Mouse (Mus musculus): ENCODE measurements around the gene Mrtfb. TPM values are rescaled to one million over a fixed set of nuclear protein-coding genes. Genes with fewer than 3 reads are reported as not detected.

The Mrtfb gene
- polyA plus RNA-seq, 1 experiment from 2014 or later: 4.5 TPM

GRCm38 (mm10) chr16:13414566-13414965, 158.3 kb downstream of the Mrtfb start:
- no peak for ATAC-seq (ENCODE audit: low read depth)
- H3K9ac ChIP-seq (ENCODE audit: low read depth, low read length): no peak overlapping the region
- H3K9me3 ChIP-seq (replicated peaks; ENCODE audit: control insufficient read depth, low read length): no peaks in the 10 kb centered on the region
- 65% methylated on average over 7 of the region's 7 CpGs for WGBS (ENCODE audit: insufficient replicate concordance)
- no peaks in the 10 kb centered on the region for H3K4me1 ChIP-seq (ENCODE audit: control insufficient read depth, low read depth, low read length)
- H3K4me2 ChIP-seq (ENCODE audit: low read depth, low read length): no peak overlapping the region
- H3K4me3 ChIP-seq (ENCODE audit: low read depth, low read length): no peak overlapping the region
- no peak overlapping the region for H3K27ac ChIP-seq (ENCODE audit: low read length)
- no peaks in the 10 kb centered on the region for H3K27me3 ChIP-seq (ENCODE audit: control insufficient read depth, insufficient read depth, low read depth, low read length)
- H3K36me3 ChIP-seq (ENCODE audit: control insufficient read depth, insufficient read depth): peaks cover 11% of the 10 kb centered on the region

GRCm38 (mm10) chr16:13414972-13415371, 158.7 kb downstream of the Mrtfb start:
- Histone ChIP-seq H3K4me1 (ENCODE audit: control insufficient read depth, low read depth, low read length) (no peaks in the 10 kb centered on the region), H3K36me3 (ENCODE audit: control insufficient read depth, insufficient read depth) (peaks cover 11% of the 10 kb centered on the region), H3K9me3 (replicated peaks; ENCODE audit: control insufficient read depth, low read length) (no peaks in the 10 kb centered on the region), H3K4me3 (ENCODE audit: low read depth, low read length) (no peak overlapping the region), H3K9ac (ENCODE audit: low read depth, low read length) (no peak overlapping the region), H3K27ac (ENCODE audit: low read length) (no peak overlapping the region), H3K4me2 (ENCODE audit: low read depth, low read length) (no peak overlapping the region), H3K27me3 (ENCODE audit: control insufficient read depth, insufficient read depth, low read depth, low read length) (no peaks in the 10 kb centered on the region)
- ATAC-seq (ENCODE audit: low read depth): no peak
- WGBS (ENCODE audit: insufficient replicate concordance): 64% methylated on average over 4 of the region's 4 CpGs

GRCm38 (mm10) chr16:13415465-13415864, 159.2 kb downstream of the Mrtfb start:
- 86% methylated on average over 6 of the region's 6 CpGs for WGBS (ENCODE audit: insufficient replicate concordance)
- H3K27ac ChIP-seq (ENCODE audit: low read length): no peak overlapping the region
- no peaks in the 10 kb centered on the region for H3K27me3 ChIP-seq (ENCODE audit: control insufficient read depth, insufficient read depth, low read depth, low read length)
- H3K9me3 ChIP-seq (replicated peaks; ENCODE audit: control insufficient read depth, low read length): no peaks in the 10 kb centered on the region
- H3K36me3 ChIP-seq (ENCODE audit: control insufficient read depth, insufficient read depth): peaks cover 10% of the 10 kb centered on the region
- H3K4me2 ChIP-seq (ENCODE audit: low read depth, low read length): no peak overlapping the region
- no peak overlapping the region for H3K9ac ChIP-seq (ENCODE audit: low read depth, low read length)
- no peak for ATAC-seq (ENCODE audit: low read depth)
- no peak overlapping the region for H3K4me3 ChIP-seq (ENCODE audit: low read depth, low read length)
- H3K4me1 ChIP-seq (ENCODE audit: control insufficient read depth, low read depth, low read length): no peaks in the 10 kb centered on the region

GRCm38 (mm10) chr16:13416465-13416864, 160.2 kb downstream of the Mrtfb start:
- Histone ChIP-seq H3K36me3 (ENCODE audit: control insufficient read depth, insufficient read depth) (peaks cover 1% of the 10 kb centered on the region), H3K9ac (ENCODE audit: low read depth, low read length) (no peak overlapping the region)
- WGBS (ENCODE audit: insufficient replicate concordance): 66% methylated on average over 10 of the region's 10 CpGs

GRCm38 (mm10) chr16:13417904-13418303, 161.6 kb downstream of the Mrtfb start:
- 16% methylated on average over 5 of the region's 5 CpGs for WGBS (ENCODE audit: insufficient replicate concordance)
- Histone ChIP-seq H3K4me1 (ENCODE audit: control insufficient read depth, low read depth, low read length) (no peaks in the 10 kb centered on the region), H3K9ac (ENCODE audit: low read depth, low read length) (no peak overlapping the region), H3K36me3 (ENCODE audit: control insufficient read depth, insufficient read depth) (no peaks in the 10 kb centered on the region; the same call in 1 of the 2 replicates), H3K4me2 (ENCODE audit: low read depth, low read length) (no peak overlapping the region), H3K27me3 (ENCODE audit: control insufficient read depth, insufficient read depth, low read depth, low read length) (no peaks in the 10 kb centered on the region), H3K27ac (ENCODE audit: low read length) (no peak overlapping the region), H3K9me3 (replicated peaks; ENCODE audit: control insufficient read depth, low read length) (no peaks in the 10 kb centered on the region), H3K4me3 (ENCODE audit: low read depth, low read length) (no peak overlapping the region)
- no peak for ATAC-seq (ENCODE audit: low read depth)

More at GRCm38 (mm10) chr16:13416465-13416864, 160.2 kb downstream of the Mrtfb start:
- H3K9me3 ChIP-seq (replicated peaks; ENCODE audit: control insufficient read depth, low read length): no peaks in the 10 kb centered on the region
- H3K27me3 ChIP-seq (ENCODE audit: control insufficient read depth, insufficient read depth, low read depth, low read length): no peaks in the 10 kb centered on the region
- no peak overlapping the region for H3K27ac ChIP-seq (ENCODE audit: low read length)
- ATAC-seq (ENCODE audit: low read depth): no peak
- H3K4me2 ChIP-seq (ENCODE audit: low read depth, low read length): no peak overlapping the region
- no peaks in the 10 kb centered on the region for H3K4me1 ChIP-seq (ENCODE audit: control insufficient read depth, low read depth, low read length)
- H3K4me3 ChIP-seq (ENCODE audit: low read depth, low read length): no peak overlapping the region

- ATAC-seq (ENCODE audit: low read depth): no peak
These were observed 163.5 kb downstream of the Mrtfb start for GRCm38 (mm10) chr16:13419752-13420151.

GRCm38 (mm10) chr16:13422522-13422921, 166.2 kb downstream of the Mrtfb start:
- Histone ChIP-seq H3K4me1 (ENCODE audit: control insufficient read depth, low read depth, low read length) (no peaks in the 10 kb centered on the region), H3K36me3 (ENCODE audit: control insufficient read depth, insufficient read depth) (no peaks in the 10 kb centered on the region), H3K4me2 (ENCODE audit: low read depth, low read length) (no peak overlapping the region), H3K9ac (ENCODE audit: low read depth, low read length) (no peak overlapping the region), H3K9me3 (replicated peaks; ENCODE audit: control insufficient read depth, low read length) (no peaks in the 10 kb centered on the region), H3K4me3 (ENCODE audit: low read depth, low read length) (no peak overlapping the region), H3K27me3 (ENCODE audit: control insufficient read depth, insufficient read depth, low read depth, low read length) (no peaks in the 10 kb centered on the region), H3K27ac (ENCODE audit: low read length) (no peak overlapping the region)
- WGBS (ENCODE audit: insufficient replicate concordance): 44% methylated on average over 3 of the region's 3 CpGs
- ATAC-seq (ENCODE audit: low read depth): no peak

More at GRCm38 (mm10) chr16:13419752-13420151, 163.5 kb downstream of the Mrtfb start:
- Histone ChIP-seq H3K27ac (ENCODE audit: low read length) (no peak overlapping the region), H3K9me3 (replicated peaks; ENCODE audit: control insufficient read depth, low read length) (no peaks in the 10 kb centered on the region), H3K4me1 (ENCODE audit: control insufficient read depth, low read depth, low read length) (no peaks in the 10 kb centered on the region), H3K4me2 (ENCODE audit: low read depth, low read length) (no peak overlapping the region), H3K4me3 (ENCODE audit: low read depth, low read length) (no peak overlapping the region), H3K27me3 (ENCODE audit: control insufficient read depth, insufficient read depth, low read depth, low read length) (no peaks in the 10 kb centered on the region), H3K9ac (ENCODE audit: low read depth, low read length) (no peak overlapping the region), H3K36me3 (ENCODE audit: control insufficient read depth, insufficient read depth) (no peaks in the 10 kb centered on the region)
- WGBS (ENCODE audit: insufficient replicate concordance): 7% methylated on average over 2 of the region's 2 CpGs

GRCm38 (mm10) chr16:13423587-13424355, 167.5 kb downstream of the Mrtfb start:
- Histone ChIP-seq H3K27me3 (ENCODE audit: control insufficient read depth, insufficient read depth, low read depth, low read length) (no peaks in the 10 kb centered on the region), H3K4me3 (ENCODE audit: low read depth, low read length) (no peak overlapping the region), H3K9me3 (replicated peaks; ENCODE audit: control insufficient read depth, low read length) (no peaks in the 10 kb centered on the region), H3K27ac (ENCODE audit: low read length) (no peak overlapping the region), H3K9ac (ENCODE audit: low read depth, low read length) (no peak overlapping the region), H3K4me1 (ENCODE audit: control insufficient read depth, low read depth, low read length) (no peaks in the 10 kb centered on the region), H3K36me3 (ENCODE audit: control insufficient read depth, insufficient read depth) (no peaks in the 10 kb centered on the region), H3K4me2 (ENCODE audit: low read depth, low read length) (no peak overlapping the region)
- no peak for ATAC-seq (ENCODE audit: low read depth)
- WGBS (ENCODE audit: insufficient replicate concordance): 25% methylated on average over 8 of the region's 8 CpGs

- Histone ChIP-seq H3K4me2 (ENCODE audit: low read depth, low read length) (no peak overlapping the region), H3K27me3 (ENCODE audit: control insufficient read depth, insufficient read depth, low read depth, low read length) (no peaks in the 10 kb centered on the region), H3K4me1 (ENCODE audit: control insufficient read depth, low read depth, low read length) (peaks cover 6% of the 10 kb centered on the region), H3K27ac (ENCODE audit: low read length) (no peak overlapping the region), H3K4me3 (ENCODE audit: low read depth, low read length) (no peak overlapping the region), H3K9me3 (replicated peaks; ENCODE audit: control insufficient read depth, low read length) (no peaks in the 10 kb centered on the region), H3K9ac (ENCODE audit: low read depth, low read length) (no peak overlapping the region), H3K36me3 (ENCODE audit: control insufficient read depth, insufficient read depth) (no peaks in the 10 kb centered on the region)
- WGBS (ENCODE audit: insufficient replicate concordance): 77% methylated on average over 6 of the region's 6 CpGs
- ATAC-seq (ENCODE audit: low read depth): no peak
These were observed 169.5 kb downstream of the Mrtfb start for GRCm38 (mm10) chr16:13425804-13426203.
